Mouse (Mus musculus): Measurements from ENCODE around the gene Olfr589.
"Not testable (repeated sequence)": the region's sequence is repeated elsewhere in the genome, so short reads cannot be mapped to it uniquely, and the experiment has no call there.

Gene Olfr589

GRCm38 (mm10) chr7:103156256-103156655, at the start of gene Olfr589:
Gene Olfr589, minus strand, starts transcription at chr7:103156356.
- no peak for DNase-seq

GRCm38 (mm10) chr7:103184503-103184902, 28.3 kb upstream of the Olfr589 start, which contains the start of gene Olfr592:
Gene Olfr592, plus strand, starts transcription at chr7:103184803.
- not testable (repeated sequence) for DNase-seq

- no peak for DNase-seq
Measured at GRCm38 (mm10) chr7:103178240-103178639, 22.1 kb upstream of the Olfr589 start, which contains the start of gene Olfr591. Gene Olfr591, minus strand, starts transcription at chr7:103178340.

GRCm38 (mm10) chr7:103169697-103170096, 13.5 kb upstream of the Olfr589 start:
- DNase-seq = no peak

- DNase-seq = no peak
Measured at GRCm38 (mm10) chr7:103140579-103140978, 15.6 kb downstream of the Olfr589 start, which contains the start of gene Olfr588-ps1. Gene Olfr588-ps1, plus strand, starts transcription at chr7:103140879.

GRCm38 (mm10) chr7:103125538-103125937, 30.6 kb downstream of the Olfr589 start, which contains the start of gene Olfr586:
Gene Olfr586, minus strand, starts transcription at chr7:103125638.
- DNase-seq = no peak

GRCm38 (mm10) chr7:103119406-103119805, 36.8 kb downstream of the Olfr589 start:
- no peak for DNase-seq

Data from kidney, adult 11 months (tissue).